Mouse (Mus musculus) brain, embryonic 14.5 days (tissue): Measurements from ENCODE around the gene Naaladl2. TPM values are rescaled to one million over a fixed set of nuclear protein-coding genes. Genes with fewer than 3 reads are reported as not detected.

Experiments used
- DNase-seq: peaks from one replicate; pipeline ENCODE4 v3.0.0-alpha.2; 2011; ENCODE audit warnings: low read depth
- CTCF ChIP-seq: fragments of 200-500 bp; IDR thresholded peaks from 2 replicates; pipeline ENCODE4 v1.5.1; 2012; ENCODE audit warnings: inconsistent platforms, mild to moderate bottlenecking, moderate library complexity, borderline replicate concordance; ENCODE audit not compliant: insufficient read depth, insufficient read length; ENCODE audit errors: extremely low read depth
- POLR2A ChIP-seq: fragments of 200-500 bp; IDR thresholded peaks from 2 replicates; pipeline ENCODE4 v1.6.1; 2012; ENCODE audit warnings: mild to moderate bottlenecking, inconsistent platforms, borderline replicate concordance; ENCODE audit not compliant: poor library complexity, insufficient read depth, insufficient read length, severe bottlenecking; ENCODE audit errors: extremely low read depth
- polyA plus RNA-seq: library from polyadenylated mRNA; depleted of rRNA; stranded (reverse); fragments of >200 nt; gene quantifications from 2 replicates; pipeline ENCODE4 v1.2.3, GENCODE M21; 2012

Gene Naaladl2
- polyA plus RNA-seq, 1 experiment = 0.53 TPM

GRCm38 (mm10) chr3:23962961-23963621 is 1181.0 kb downstream of the Naaladl2 start:
- no peak for TF ChIP-seq CTCF
- peak; percentile 42 for DNase-seq

- DNase-seq = peak; percentile 16
- TF ChIP-seq POLR2A (no peak), CTCF (no peak)
Observed at GRCm38 (mm10) chr3:23946182-23946581, 1197.9 kb downstream of the Naaladl2 start.

GRCm38 (mm10) chr3:23937299-23937698 is 1206.8 kb downstream of the Naaladl2 start:
- no peak for TF ChIP-seq POLR2A
- TF ChIP-seq CTCF = no peak
- DNase-seq = peak; percentile 84

GRCm38 (mm10) chr3:23928097-23928496 is 1216.0 kb downstream of the Naaladl2 start:
- TF ChIP-seq POLR2A = no peak
- no peak for TF ChIP-seq CTCF
- DNase-seq = no peak

GRCm38 (mm10) chr3:23907682-23908081 is 1236.4 kb downstream of the Naaladl2 start:
- DNase-seq = no peak
- TF ChIP-seq POLR2A (no peak), CTCF (no peak)

- no peak for TF ChIP-seq CTCF
- no peak for TF ChIP-seq POLR2A
- no peak for DNase-seq
Observed at GRCm38 (mm10) chr3:23865688-23866087, 1278.4 kb downstream of the Naaladl2 start.

- peak; percentile 6 for DNase-seq
- TF ChIP-seq POLR2A (no peak), CTCF (no peak)
Observed at GRCm38 (mm10) chr3:23857275-23857674, 1286.8 kb downstream of the Naaladl2 start.

GRCm38 (mm10) chr3:23817585-23817984 is 1326.5 kb downstream of the Naaladl2 start:
- TF ChIP-seq POLR2A (no peak), CTCF (no peak)

GRCm38 (mm10) chr3:23758746-23759145 is 1385.3 kb downstream of the Naaladl2 start:
- no peak for DNase-seq
- TF ChIP-seq CTCF (no peak), POLR2A (no peak)

More at GRCm38 (mm10) chr3:23817585-23817984, 1326.5 kb downstream of the Naaladl2 start:
- no peak for DNase-seq
